1 mouse cellular context compared by ENCODE assay signal in the genomic region with DNA sequence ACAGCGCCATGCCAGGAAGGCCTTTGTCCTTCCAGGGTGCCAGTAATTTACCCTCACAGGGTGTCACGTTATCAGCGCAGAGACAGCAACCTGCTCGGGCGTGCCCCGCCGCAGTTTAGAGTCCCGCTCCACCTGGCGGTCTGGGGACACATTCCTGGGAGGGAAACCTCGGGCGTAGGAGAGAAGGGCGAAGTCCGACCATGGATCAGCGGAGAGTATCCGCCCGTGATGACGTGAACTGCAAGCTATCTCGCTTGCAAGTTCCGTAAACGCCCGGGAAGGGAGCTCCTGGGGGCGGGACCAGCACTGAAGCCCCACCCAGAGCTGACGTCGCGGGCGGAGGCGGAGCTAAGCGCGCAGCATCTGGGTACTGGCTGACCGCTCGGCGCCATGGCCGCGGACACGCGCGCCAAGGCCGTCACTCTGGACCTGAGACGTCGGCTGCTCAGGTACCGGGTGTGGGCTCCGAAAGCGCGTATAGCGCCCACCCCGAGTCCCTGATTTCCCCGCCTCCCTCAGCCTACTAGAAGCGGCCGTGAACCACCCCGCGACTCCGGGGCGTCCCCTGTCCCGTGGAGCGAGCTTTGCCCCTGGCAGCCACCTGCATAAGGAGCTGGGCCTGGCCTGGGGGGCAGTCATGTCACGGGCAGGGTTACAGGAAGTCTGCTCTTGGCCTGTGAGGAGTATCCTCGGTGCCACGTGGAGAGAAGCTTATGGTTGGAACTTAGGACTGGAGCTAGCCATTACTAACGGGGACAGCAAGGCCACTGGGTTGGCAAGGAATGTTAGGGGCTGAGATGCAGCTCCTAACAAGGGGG.
TF ChIP-seq lines count a peak whose summit lies in the region.

TSS of gene Phykpl (plus strand) at position 327 of the 818 bp plus-strand sequence.

TF ChIP-seq in C2C12, 6 proteins besides CTCF, POLR2A, EP300 and RAD21 (continued from another document):
- no peak for TF ChIP-seq CEBPB (IDR thresholded peaks at IDR 0.05; ENCODE audit: low read depth)
TF ChIP-seq in C2C12: peak in this region for 1.
